Mouse (Mus musculus): ENCODE results near the gene C1qa.

C1qa gene

GRCm38 (mm10) chr4:136904767-136905539, 6.3 kb upstream of the C1qa start:
- no peak for DNase-seq (ENCODE audit: low read depth, low spot score)

- peak; percentile 18 for DNase-seq (ENCODE audit: low read depth, low spot score)
These were observed 551 bp upstream of the C1qa start for GRCm38 (mm10) chr4:136899154-136899553.

- DNase-seq (ENCODE audit: low read depth, low spot score), result no peak
These were observed 462 bp downstream of the C1qa start for GRCm38 (mm10) chr4:136898084-136898598.

- no peak for DNase-seq (ENCODE audit: low read depth, low spot score)
These were observed 2.1 kb downstream of the C1qa start for GRCm38 (mm10) chr4:136896461-136896860.

- DNase-seq (ENCODE audit: low read depth, low spot score), result no peak
These were observed 2.7 kb downstream of the C1qa start for GRCm38 (mm10) chr4:136895861-136896260.

GRCm38 (mm10) chr4:136894821-136895220, 3.8 kb downstream of the C1qa start:
- no peak for DNase-seq (ENCODE audit: low read depth, low spot score)

DNA sequence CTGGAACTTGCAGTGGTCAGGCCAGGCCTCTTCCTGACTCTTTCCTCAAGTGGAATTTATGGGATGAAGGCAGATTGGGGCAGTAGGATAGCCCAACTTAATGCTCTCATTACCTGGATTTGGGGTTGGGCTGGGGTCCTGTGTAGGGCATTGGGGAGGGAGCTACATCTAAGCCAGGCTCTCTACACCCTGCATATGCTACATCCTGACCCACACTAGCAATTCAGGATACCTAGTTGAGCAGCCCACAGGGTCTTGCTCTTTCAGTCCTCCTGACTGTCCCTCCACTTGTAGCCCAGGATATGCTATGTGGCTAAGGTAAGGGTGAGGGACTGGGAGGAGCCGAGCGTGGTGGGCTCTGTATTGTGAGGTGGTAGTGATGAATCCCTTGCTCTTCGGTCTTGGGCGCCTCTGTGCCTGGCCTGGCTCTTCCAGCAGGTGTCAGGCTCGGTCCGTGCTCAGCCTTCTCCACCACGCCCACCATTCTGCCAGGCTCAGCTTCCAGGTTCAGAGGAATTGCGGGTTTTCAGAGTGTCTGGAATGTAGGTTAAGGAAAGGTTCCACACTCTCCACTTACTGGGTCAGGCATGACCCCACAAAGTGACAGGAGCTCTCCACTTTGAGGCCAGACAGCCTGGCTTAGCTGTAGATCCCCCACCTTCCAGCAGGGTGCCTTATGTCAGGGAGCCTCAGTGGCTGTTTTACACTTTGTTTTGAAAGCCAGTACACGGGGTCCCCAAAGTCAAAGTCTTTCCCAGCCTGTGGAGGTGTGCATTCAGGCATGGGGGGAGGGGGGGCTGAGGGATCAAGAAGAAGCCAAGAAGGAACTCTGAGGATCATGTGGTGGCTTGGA, 4.7 kb downstream of the C1qa start:
- DNase-seq (ENCODE audit: low read depth, low spot score), result no peak

DNA sequence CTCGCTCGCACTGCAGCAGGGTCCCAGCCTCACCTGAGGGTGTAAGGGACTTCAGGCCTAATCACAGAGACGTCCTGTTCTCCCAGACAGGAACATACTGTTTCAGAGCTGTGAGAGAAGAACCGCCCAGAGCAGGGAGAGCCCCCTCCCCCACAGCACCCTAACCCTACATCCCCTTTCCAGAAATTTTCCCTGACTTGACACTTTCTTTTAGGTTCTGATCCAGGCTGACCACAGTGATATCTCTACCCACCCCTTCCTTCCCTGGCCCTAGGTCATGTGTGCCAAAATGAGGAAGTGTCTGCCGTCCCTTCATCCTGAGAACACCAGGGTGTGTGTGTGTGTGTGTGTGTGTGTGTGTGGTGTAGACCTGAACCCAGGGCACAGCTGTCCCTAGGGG, 5.8 kb downstream of the C1qa start, which contains the start of gene C1qc:
Gene C1qc (minus strand): TSS at position 255 of the 400 bp plus-strand sequence.
- no peak for DNase-seq (ENCODE audit: low read depth, low spot score)

DNA sequence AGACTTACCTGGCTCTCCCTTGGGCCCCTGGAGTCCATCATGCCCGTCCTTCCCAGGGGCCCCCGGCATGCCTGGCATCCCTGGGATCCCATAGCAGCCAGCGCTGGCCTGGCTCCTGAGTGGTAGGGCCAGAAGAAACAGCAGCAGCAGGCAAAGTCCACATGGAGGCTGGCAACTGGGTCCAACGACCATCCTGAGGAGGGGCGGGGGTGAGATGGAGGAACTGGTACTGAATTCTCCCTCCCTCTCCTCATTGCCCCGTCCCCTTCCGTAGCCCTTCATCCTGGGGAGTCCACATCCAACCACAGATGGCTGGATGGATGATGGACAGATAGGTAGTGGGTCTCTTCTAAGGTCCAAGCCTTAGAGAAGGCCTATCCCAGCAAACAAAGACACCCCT, 6.2 kb downstream of the C1qa start:
- no peak for DNase-seq (ENCODE audit: low read depth, low spot score)

DNA sequence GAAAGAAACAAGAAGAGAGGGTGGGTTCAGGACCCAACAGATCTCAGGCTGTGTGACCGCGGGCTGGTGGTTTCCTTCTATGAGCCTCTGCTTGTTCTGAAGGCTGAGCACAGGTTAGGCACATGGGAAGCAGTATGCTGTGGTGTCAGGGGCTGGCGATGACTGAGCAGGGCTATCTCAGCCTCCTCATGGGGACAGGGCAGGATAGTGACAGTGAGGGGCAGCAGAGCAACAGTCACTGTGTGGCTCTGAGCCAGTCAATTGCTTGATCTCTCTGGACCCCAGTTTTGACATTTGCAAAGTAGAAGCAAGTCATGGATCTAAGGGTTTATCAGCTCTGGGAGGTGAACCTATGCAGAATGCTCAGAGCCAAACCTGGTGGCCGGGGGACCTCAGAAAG, 7.5 kb downstream of the C1qa start:
- DNase-seq (ENCODE audit: low read depth, low spot score), result no peak

DNA sequence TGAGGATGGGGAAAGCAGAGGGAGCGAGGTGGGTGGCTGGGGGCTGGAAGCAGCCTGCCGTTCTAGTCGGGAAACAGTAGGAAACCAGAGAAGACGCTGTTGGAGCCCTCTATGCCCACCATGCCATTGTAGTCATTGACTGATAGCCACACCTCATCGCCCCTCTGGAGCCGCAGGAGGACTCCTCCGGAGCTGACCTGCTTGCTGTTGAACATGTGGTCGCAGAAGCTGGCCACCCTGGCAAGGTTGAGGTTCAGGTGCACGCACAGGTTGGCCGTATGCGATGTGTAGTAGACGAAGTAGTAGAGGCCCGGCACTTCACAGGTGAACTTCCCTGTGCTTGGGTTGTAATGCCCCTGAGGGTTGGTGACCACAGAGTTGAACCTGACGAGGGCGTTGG, 8.6 kb downstream of the C1qa start:
- DNase-seq (ENCODE audit: low read depth, low spot score), result no peak

GRCm38 (mm10) chr4:136887714-136888113, 10.9 kb downstream of the C1qa start:
- no peak for DNase-seq (ENCODE audit: low read depth, low spot score)

GRCm38 (mm10) chr4:136886101-136886500, 12.5 kb downstream of the C1qa start, which contains the start of gene C1qb:
C1qb (minus strand) TSS chr4:136886187.
- DNase-seq (ENCODE audit: low read depth, low spot score), result no peak

- DNase-seq (ENCODE audit: low read depth, low spot score), result peak; percentile 28
These were observed 20.0 kb downstream of the C1qa start for GRCm38 (mm10) chr4:136878601-136879000.

GRCm38 (mm10) chr4:136878171-136878570, 20.4 kb downstream of the C1qa start:
- no peak for DNase-seq (ENCODE audit: low read depth, low spot score)

DNA sequence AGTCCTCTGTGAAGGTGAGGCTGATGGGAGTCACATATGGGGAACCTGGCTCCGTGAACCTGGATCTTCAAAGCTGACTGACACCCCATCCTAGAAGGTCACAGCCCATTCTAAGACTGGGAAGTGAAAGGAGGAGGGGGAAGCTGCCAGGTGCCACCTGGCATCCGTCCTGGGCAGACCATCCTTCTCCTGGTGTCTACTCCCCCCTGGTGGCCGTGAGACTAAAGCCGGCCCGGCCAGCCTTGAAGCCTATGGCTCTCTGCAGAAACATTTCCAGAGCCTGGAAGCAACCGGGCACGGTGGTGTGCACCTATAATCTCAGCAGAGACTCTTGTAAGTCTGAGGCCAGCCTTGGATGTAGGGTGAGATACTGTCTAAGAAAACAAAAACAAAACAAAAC, 21.6 kb downstream of the C1qa start:
- peak; percentile 31 for DNase-seq (ENCODE audit: low read depth, low spot score)

DNA sequence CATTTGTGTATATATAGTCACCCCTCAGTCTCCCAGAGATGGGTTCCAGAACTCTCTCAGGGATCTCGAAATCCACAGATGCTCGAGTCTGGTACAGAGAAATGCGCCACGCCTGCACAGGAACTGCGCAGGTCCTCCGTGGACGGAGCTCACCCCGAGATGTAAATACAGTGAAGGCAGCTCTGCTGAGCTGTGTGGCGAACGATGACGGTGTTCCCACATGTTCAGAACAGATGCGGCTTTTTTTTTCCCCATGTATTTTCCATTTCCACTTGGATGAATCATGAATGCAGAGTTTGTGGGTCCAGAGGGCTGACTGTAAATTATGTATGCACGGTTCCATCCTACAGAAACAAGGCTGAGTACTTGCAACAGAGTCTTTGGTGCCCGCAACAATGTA, 23.6 kb downstream of the C1qa start:
- no peak for DNase-seq (ENCODE audit: low read depth, low spot score)

DNA sequence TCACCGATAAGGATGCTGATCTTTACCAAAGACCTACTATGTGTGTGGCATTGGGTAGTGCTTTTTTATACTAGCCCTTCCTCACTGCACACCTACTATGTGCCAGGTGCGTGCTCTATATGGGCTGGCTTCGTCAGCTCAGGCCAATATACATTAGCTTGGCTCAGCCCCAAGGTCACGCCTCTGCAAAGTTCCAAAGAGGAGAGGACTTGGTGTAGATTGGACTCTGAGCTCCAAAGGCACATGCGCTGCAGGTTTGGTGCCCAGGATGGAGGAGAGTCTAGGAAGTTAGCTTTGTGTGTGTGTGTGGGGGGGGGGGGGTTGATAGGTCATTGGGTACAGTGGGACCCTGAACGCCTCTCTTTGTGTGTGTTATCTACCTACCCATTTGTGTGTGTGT, 30.2 kb downstream of the C1qa start:
- DNase-seq (ENCODE audit: low read depth, low spot score), result no peak

GRCm38 (mm10) chr4:136867690-136868345, 30.8 kb downstream of the C1qa start:
- DNase-seq (ENCODE audit: low read depth, low spot score), result no peak

DNA sequence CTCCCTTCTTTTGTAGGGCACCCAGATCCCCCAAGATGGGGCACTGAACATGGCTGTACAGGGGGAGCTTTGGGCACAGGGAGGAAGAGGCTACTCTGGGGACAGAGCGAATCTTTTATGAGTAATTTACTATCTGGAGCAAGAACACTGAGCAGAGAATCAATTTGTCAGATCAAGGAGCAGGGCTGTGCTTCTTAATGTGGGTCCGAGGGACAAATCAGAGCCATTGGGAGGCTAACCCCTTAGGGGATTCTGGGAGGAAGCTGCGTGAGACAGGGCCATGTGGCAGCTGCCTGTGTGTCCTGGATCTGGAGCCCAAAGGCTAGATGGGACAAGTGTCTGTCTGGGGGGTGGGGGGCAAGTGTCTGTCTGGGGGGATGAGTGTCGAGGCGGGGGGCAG, 33.1 kb downstream of the C1qa start:
- DNase-seq (ENCODE audit: low read depth, low spot score), result no peak

DNA sequence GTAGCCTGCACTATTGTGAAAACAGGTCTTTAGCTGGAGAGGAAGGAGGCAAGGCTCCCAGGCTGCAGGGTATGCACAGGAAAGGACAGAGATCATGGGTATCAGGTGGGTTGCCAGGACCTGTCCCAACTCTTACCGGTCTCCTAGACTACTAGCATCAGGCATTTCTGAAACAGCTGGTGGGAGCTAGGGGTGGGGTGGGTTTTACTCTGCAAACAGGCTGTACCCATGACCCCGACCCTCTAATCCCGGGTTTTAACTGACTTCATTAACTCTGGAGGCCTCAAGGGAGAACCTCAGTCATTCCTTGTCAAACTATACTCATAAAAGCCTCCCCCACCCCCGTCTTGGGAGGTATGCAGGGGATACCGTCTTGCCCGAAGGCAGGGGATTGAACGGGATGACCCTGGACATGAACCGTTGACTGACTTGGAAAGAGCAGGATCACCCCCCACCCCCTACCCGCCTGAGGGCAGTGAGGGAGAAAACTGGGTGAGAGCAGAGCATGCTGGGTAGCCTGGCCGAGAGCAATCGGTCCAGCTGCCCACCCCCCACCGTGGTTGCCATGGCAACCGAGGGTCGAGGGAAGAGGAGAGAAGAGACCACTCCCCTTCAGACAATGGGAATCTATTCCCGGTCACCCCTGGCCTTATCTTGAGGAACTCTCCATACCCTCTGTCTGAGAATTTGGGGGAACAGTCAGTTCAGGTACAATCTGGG, 33.7 kb downstream of the C1qa start:
- no peak for DNase-seq (ENCODE audit: low read depth, low spot score)

All from CD4-positive, CD25-positive, alpha-beta regulatory T cell, adult 2 months (primary cell).